Mouse (Mus musculus) layer of hippocampus, adult 9-10 months (tissue): ENCODE measurements around the gene Cdkn3.
A peak's percentile ranks its signal among the peaks of the same experiment; 100 is the strongest.
"Not testable (repeated sequence)": the region's sequence is repeated elsewhere in the genome, so short reads cannot be mapped to it uniquely, and the experiment has no call there.

ENCODE experiments used
- DNase-seq: peaks from one replicate; pipeline ENCODE4 v3.0.0; 2022; ENCODE audit warnings: low spot score

The Cdkn3 gene

GRCm38 (mm10) chr14:46783327-46783926 is 23.1 kb downstream of the Cdkn3 start:
- no peak for DNase-seq

- no peak for DNase-seq
Measured at GRCm38 (mm10) chr14:46785247-46785646, 24.9 kb downstream of the Cdkn3 start.

GRCm38 (mm10) chr14:46787454-46787786 is 27.1 kb downstream of the Cdkn3 start:
- no peak for DNase-seq

GRCm38 (mm10) chr14:46787787-46788504 is 27.6 kb downstream of the Cdkn3 start, which contains the start of gene Cnih1:
TSS of gene Cnih1 (minus strand) at chr14:46788411.
- DNase-seq: peak; percentile 73

- no peak for DNase-seq
Measured at GRCm38 (mm10) chr14:46788505-46788901, 28.2 kb downstream of the Cdkn3 start.

- no peak for DNase-seq
Measured at GRCm38 (mm10) chr14:46790303-46790702, 30.0 kb downstream of the Cdkn3 start.

GRCm38 (mm10) chr14:46790723-46791122 is 30.4 kb downstream of the Cdkn3 start:
- no peak for DNase-seq

- no peak for DNase-seq
Measured at GRCm38 (mm10) chr14:46794157-46794556, 33.8 kb downstream of the Cdkn3 start.

- no peak for DNase-seq
Measured at GRCm38 (mm10) chr14:46800684-46801345, 40.5 kb downstream of the Cdkn3 start.

GRCm38 (mm10) chr14:46803259-46803658 is 42.9 kb downstream of the Cdkn3 start:
- no peak for DNase-seq

GRCm38 (mm10) chr14:46803791-46804190 is 43.5 kb downstream of the Cdkn3 start:
- DNase-seq: no peak

GRCm38 (mm10) chr14:46806186-46806585 is 45.8 kb downstream of the Cdkn3 start:
- no peak for DNase-seq

- no peak for DNase-seq
Measured at GRCm38 (mm10) chr14:46807927-46808326, 47.6 kb downstream of the Cdkn3 start.

GRCm38 (mm10) chr14:46815640-46816039 is 55.3 kb downstream of the Cdkn3 start:
- DNase-seq: no peak

- no peak for DNase-seq
Measured at GRCm38 (mm10) chr14:46816916-46817622, 56.7 kb downstream of the Cdkn3 start.

GRCm38 (mm10) chr14:46818743-46819142 is 58.4 kb downstream of the Cdkn3 start:
- no peak for DNase-seq

GRCm38 (mm10) chr14:46819961-46820360 is 59.6 kb downstream of the Cdkn3 start:
- not testable (repeated sequence) for DNase-seq
